Mouse (Mus musculus): ENCODE measurements around the gene Twf1.

Twf1 gene

GRCm38 (mm10) chr15:94589219-94590075 is at the start of gene Twf1:
Gene Twf1, minus strand, starts transcription at chr15:94589889.
- peak; percentile 86 to 96 for DNase-seq (ENCODE audit: low spot score in 2 of 2)

DNA sequence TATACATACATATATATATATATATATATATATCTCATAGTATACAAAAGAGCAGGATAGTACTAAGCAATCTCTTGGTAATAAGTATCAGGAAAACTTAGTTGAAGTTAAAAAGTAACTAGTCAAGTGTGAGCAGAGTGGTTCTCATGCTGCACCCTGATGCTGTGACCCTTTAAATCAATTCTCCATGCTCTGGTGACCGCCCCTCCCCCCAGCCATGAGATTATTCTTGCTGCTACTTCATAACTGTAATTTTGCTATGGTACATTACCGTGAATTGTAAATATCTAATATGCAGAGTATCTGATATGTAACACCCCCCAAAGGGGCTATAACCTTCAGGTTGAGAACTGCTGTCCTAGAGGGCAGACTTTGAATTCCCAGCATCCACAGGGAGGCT is 49.4 kb upstream of the Twf1 start:
- no peak for DNase-seq (ENCODE audit: low spot score in 2 of 2)

GRCm38 (mm10) chr15:94638207-94638606 is 48.5 kb upstream of the Twf1 start:
- DNase-seq (ENCODE audit: low spot score in 2 of 2) = no peak

- no peak for DNase-seq (ENCODE audit: low spot score in 2 of 2)
These were observed 44.8 kb upstream of the Twf1 start for GRCm38 (mm10) chr15:94634524-94634923.

DNA sequence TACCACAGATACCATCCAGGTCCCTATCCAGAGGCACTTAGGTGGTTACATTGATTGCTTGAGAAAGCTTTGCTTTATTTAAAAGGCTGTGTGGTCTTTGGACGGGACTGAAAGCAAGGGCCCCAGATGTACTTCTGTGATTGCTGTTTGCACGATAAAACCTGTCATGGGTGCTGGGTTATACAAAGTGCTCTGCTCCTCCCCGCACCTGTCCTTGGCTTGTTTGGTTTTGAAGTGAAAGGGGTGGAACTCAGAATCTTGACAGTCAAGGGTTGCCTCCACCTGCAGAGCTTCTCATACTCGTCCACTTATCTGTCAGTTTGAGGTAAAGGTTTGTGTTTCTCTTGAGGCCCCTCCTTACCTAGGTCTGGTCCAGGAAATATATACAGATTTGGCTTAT is 40.9 kb upstream of the Twf1 start:
- DNase-seq (ENCODE audit: low spot score in 2 of 2) = no peak

DNA sequence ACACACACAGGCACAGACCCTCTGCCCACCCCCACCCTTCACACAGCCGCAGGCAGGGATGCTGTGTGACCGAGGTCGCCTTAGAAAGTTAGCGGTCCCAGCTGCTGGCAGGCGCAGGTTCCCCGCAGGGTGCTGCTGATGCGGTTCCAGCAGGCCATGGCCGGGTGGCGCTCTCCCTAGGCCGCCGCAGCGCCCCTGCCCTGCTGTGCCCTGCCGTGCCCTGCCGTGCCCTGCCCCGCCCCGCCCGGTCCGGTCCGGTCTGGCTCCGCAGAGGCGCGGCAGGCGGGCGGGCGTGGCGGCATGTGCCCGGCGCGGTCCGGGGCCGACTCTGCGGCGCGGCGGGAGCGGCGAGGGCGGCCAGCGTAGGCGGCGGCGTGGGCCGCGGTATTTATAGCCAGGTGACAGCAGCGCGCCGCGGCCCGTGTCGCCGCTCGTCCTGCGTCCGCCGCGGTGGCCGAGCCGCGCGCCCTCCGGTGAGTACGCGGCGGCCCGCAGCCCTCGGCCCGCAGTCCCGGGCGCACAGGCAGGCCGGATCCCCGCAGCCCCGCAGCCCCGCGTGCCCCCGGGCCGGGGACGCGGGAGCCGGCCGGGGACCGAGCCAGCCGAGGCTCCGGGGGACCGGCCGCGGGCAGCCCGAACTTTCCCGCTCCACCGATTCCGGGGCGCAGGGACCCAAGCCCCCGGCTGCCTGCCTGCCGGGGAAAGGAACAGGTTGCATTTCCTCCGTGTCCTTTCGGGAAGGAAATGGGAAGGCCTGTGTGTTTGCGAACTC is 39.3 kb upstream of the Twf1 start, which contains the start of gene Tmem117:
Tmem117 (plus strand) TSS at position 403 of the 772 bp plus-strand sequence.
- no peak for DNase-seq (ENCODE audit: low spot score in 2 of 2)

- no peak for DNase-seq (ENCODE audit: low spot score in 2 of 2)
These were observed 38.8 kb upstream of the Twf1 start for GRCm38 (mm10) chr15:94628463-94628829.

GRCm38 (mm10) chr15:94620909-94621308 is 31.2 kb upstream of the Twf1 start:
- DNase-seq (ENCODE audit: low spot score in 2 of 2) = no peak

GRCm38 (mm10) chr15:94616036-94616435 is 26.3 kb upstream of the Twf1 start:
- no peak for DNase-seq (ENCODE audit: low spot score in 2 of 2)

- DNase-seq (ENCODE audit: low spot score in 2 of 2) = peak; percentile 47 to 56
These were observed 18.1 kb upstream of the Twf1 start for GRCm38 (mm10) chr15:94607768-94608167.

DNA sequence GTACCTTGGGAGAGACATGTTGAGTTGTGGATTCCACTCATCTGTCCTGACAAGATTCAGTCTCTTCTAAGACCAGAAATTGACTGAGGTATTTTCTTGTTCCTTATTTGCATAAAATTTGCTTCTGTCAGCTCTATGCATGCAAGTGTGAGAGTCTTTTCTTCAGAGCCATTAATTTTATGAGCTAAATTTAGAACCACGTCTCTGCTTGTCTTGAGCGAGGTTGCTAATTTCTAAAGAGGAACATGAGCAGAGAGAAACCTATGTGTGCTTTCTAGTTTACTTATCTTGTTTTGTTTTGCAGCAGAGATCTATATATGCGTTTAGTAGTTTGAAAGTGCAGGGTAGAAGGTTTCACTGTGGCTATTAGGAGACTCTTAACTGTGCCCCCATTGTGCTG is 12.8 kb upstream of the Twf1 start:
- no peak for DNase-seq (ENCODE audit: low spot score in 2 of 2)

DNA sequence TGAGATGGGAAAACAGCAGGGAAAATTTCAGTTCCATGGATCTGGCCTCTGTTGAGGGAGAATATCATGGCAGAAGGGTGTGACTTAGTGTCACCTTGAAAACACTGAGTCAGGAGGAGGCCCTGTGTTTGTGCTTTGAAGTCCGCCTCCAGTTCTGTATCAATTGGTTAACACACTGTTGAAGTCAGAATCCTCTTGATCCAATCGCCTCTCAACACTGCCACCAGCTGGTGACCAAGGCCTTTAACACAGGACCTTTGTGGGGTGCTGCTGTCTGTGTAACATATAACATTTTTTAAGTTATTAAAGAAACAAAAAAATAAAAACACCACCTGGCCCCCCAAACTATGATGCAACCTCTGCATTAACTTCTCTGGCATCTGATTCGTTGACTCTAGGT is 11.7 kb upstream of the Twf1 start:
- peak in 1 of 2 experiments; percentile 24 for DNase-seq (ENCODE audit: low spot score in 2 of 2)

- DNase-seq (ENCODE audit: low spot score in 2 of 2) = no peak
These were observed 10.5 kb upstream of the Twf1 start for GRCm38 (mm10) chr15:94600145-94600707.

DNA sequence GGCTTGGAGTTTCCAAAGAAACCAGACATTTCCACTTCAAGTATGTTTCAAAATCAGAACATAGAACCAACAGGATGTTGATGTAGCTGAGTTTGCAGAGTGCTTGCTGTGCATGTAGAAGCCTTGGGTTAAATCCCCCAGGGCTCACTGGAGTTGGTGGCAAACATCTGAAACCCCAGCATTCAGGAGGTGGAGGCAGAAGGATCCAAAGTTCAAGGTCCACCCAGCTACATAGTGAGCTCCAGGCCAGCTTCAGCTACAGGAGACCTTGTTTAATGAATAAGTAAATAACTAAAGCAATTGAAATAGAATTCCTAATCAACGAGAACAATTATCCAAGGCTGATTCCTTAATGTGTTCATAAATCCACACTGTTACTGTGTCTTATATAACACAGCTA is 3.9 kb upstream of the Twf1 start:
- no peak for DNase-seq (ENCODE audit: low spot score in 2 of 2)

- DNase-seq (ENCODE audit: low spot score in 2 of 2) = no peak
These were observed 1.7 kb upstream of the Twf1 start for GRCm38 (mm10) chr15:94591356-94591755.

- DNase-seq (ENCODE audit: low spot score in 2 of 2) = no peak
These were observed 394 bp upstream of the Twf1 start for GRCm38 (mm10) chr15:94590083-94590482.

GRCm38 (mm10) chr15:94587826-94588715 is 1.6 kb downstream of the Twf1 start:
- no peak for DNase-seq (ENCODE audit: low spot score in 2 of 2)

GRCm38 (mm10) chr15:94584738-94585137 is 5.0 kb downstream of the Twf1 start:
- no peak for DNase-seq (ENCODE audit: low spot score in 2 of 2)

- no peak for DNase-seq (ENCODE audit: low spot score in 2 of 2)
These were observed 6.5 kb downstream of the Twf1 start for GRCm38 (mm10) chr15:94583153-94583552.

DNA sequence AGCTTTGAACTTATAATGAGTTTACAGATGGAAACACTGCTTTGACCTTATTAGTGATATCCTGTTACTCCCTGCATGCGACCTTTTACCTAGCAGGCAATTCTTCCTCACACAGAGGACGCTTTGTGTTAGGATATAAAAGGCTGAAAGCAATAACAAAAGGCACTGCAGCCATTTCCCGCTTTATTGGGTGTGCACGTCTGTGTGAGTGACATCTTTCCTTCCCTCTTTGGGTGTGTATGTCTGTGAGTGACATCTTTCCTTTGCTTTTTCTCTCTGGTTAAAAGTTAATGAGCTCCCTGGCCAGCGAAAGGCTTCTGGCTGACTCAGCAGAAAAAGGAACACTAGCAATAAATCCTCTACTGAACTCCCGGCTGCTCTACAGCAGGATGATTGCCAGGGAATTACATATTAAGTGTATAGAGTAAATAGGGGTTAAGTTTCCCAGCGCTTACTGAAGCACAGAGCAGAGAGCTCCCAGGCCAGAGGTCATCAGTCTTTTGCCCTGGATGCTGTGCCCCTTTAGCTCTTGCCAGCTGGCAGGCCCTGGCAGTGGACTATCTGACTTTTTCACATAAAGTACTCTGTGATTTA is 7.6 kb downstream of the Twf1 start:
- no peak for DNase-seq (ENCODE audit: low spot score in 2 of 2)

Data from left cerebral cortex, adult 9 months (tissue).